Mouse (Mus musculus) adrenal gland, postnatal 4 days (tissue): Measurements from ENCODE around the gene Olfr776. TPM values are rescaled to one million over a fixed set of nuclear protein-coding genes. Genes with fewer than 3 reads are reported as not detected.
"Not testable (repeated sequence)": the region's sequence is repeated elsewhere in the genome, so short reads cannot be mapped to it uniquely, and the experiment has no call there.

Source experiments
- DNase-seq, 2 experiments: peaks; one replicate each; pipeline ENCODE4 v3.0.0; 2021 to 2022; ENCODE audit warnings: low spot score in 2 of 2, mixed read lengths in 2 of 2
- long read RNA-seq, 2 experiments: library from polyadenylated mRNA; stranded (forward); transcript quantifications; one replicate each; pipeline ENCODE4 v2.0.0; 2021
- total RNA-seq, 2 experiments: library from RNA; stranded (reverse); gene quantifications; 2 replicates each; pipeline ENCODE4 v1.2.3; 2021

Gene Olfr776
- total RNA-seq = not detected
- long read RNA-seq, experiment 1 = 0 reads
- long read RNA-seq, experiment 2 = 0 reads

DNA sequence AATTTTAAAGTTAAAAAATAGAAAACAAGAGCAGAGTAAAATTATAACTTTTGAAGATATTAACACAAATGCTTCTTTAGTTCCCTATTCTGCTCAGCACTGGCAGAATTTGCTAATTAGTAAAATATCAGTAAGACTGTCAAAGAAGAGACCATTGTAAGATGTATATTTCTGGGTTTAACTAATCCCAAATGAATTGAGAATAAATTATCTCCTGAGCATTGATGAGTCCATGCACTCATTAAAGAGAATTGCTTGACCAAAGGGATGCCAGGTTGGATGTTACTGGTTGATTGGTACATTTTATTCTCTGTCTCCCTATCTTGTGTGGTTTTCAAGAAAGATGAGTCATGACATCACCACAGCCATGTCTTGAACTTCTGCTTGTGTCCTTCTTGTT is at the start of gene Olfr776:
Gene Olfr776, plus strand, starts transcription at position 301 of the 400 bp plus-strand sequence.
- no peak for DNase-seq

DNA sequence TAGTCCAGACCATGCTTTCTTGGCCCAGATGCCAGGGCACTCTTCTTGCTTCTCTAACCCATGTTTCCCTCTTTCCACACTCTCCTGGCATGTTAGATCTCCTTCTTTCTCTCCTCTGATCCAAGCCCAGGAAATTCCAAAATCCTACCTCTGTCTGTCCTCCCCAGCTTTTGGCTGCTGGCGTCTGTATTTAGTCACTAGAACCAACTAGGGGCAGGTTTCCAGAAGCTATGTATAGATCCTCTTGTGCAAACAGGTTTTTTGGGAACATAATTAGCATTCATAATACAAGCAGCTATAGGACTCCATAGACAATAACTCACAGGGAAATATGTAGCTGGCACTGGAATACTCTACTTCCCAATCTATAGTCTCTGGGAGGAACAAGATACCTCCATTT is 28.2 kb upstream of the Olfr776 start:
- DNase-seq = no peak

DNA sequence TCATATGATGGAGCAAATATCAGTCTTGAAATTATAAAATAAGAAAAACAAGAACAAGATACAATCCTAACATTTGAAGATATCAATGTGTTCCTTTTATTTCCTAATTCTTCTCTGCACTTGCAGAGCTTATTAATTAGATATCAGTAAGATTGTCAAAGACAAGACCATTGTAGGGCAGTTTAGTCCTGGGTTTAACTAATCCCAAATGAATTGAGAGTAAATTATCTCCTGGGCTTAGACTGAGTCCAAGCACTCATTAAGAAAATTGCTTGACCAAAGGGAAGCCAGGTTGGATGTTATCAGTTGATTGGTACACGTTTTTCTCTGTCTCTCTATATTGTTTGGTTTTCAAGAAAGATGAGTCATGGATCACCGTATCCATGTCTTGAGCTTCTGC is 23.0 kb upstream of the Olfr776 start, which contains the start of gene Olfr774:
Gene Olfr774, plus strand, starts transcription at position 301 of the 400 bp plus-strand sequence.
- DNase-seq = no peak

DNA sequence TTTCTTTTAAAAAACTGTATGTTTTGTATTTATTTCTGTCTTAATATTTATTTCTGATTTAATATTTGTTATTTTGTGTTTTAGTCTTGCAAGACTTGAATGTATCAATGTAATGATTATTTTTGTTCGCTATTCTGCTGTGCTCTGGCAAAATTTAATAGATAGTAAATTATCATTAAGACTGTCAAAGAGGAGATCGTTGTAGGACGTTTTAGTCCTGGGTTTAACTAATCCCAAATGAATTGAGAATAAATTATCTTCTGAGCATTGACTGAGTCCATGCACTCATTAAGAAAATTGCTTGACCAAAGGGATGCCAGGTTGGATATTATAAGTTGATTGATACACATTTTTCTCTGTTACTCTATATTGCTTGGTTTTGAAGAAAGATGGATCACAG is 10.8 kb upstream of the Olfr776 start, which contains the start of gene Olfr775:
Gene Olfr775, plus strand, starts transcription at position 301 of the 400 bp plus-strand sequence.
- no peak for DNase-seq

DNA sequence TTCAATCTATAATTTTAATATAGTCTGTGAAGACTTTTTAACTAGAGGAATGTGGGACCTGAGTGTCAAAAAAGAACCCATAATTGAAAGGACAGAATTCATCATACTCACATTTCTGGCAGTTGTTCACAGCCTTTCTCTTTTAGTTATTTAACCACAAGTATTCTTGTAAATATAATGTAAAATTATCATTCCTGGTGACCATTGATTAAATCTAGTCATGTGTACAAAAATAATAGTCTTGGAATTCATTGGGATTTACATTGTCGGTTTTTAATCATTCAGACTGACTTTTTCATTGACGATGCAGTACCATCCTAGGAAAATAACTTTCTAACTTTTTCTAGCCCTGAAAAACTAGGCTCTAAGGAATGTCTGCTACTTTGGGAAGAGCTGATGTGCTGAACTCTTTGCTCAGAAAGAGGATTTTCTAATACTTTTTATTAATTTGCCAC is 12.2 kb downstream of the Olfr776 start, which contains the start of gene Olfr777:
Gene Olfr777, minus strand, starts transcription at position 405 of the 455 bp plus-strand sequence.
- DNase-seq = no peak

DNA sequence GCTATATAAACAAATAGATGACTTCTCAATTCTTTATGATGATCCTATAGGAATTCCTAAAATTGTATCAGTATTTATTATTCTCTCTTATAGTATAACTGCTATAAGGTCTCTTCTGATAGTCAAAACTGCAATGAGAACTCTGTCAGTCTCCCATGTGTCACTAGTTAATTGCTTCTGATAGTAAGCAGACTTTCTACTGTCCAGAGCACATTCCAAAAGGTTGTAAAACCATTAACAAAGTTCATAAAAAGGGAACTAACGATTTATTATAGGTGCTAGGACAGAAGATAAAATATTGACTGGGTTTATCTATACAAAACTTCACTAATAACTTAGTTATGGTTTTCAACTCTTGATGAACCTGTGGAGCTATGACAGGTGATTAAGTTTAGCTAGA is 54.0 kb downstream of the Olfr776 start:
- DNase-seq = not testable (repeated sequence)

DNA sequence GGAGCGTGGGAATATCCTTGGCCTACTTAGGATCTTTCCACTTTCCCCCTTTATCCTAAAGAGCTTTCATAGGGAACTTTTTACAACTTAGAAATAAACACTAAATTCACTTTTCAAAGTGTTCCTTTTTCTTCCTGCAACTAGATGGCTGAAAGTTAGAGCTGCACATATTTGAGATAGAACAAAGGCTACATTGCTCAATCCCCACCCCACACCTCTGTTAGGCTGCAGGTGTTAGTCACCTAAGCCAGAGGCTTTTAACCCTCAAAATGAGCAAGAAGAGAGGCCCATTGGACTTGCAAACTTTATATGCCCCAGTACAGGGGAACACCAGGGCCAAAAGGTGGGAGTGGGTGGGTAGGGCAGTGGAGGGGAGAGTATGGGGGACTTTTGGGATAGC is 54.6 kb downstream of the Olfr776 start:
- not testable (repeated sequence) for DNase-seq

Other genes with a start within 250 kb of the Olfr776 start
- not detected for gene Olfr763, start 248.3 kb upstream of the Olfr776 start, total RNA-seq
- not detected for gene Olfr764-ps1, start 219.2 kb upstream of the Olfr776 start, total RNA-seq
- not detected for gene Olfr765, start 209.1 kb upstream of the Olfr776 start, total RNA-seq
- gene Olfr766-ps1, start 190.2 kb upstream of the Olfr776 start, total RNA-seq = not detected
- not detected for gene Olfr767, start 176.2 kb upstream of the Olfr776 start, total RNA-seq
- gene Olfr768, start 159.8 kb upstream of the Olfr776 start, total RNA-seq = not detected
- gene Olfr769, start 141.3 kb upstream of the Olfr776 start, total RNA-seq = not detected
- gene Olfr770, start 120.1 kb upstream of the Olfr776 start, total RNA-seq = not detected
- gene Olfr771, start 94.4 kb upstream of the Olfr776 start, total RNA-seq = not detected
- not detected for gene Olfr772, start 81.2 kb upstream of the Olfr776 start, total RNA-seq
- gene Olfr773, start 71.7 kb upstream of the Olfr776 start, total RNA-seq = not detected
- not detected for gene Olfr774, start 22.9 kb upstream of the Olfr776 start, total RNA-seq
- not detected for gene Olfr775, start 10.7 kb upstream of the Olfr776 start, total RNA-seq
- not detected for gene Olfr777, start 12.4 kb downstream of the Olfr776 start, total RNA-seq
- gene Olfr780, start 59.0 kb downstream of the Olfr776 start, total RNA-seq = not detected
- not detected for gene Olfr781, start 69.7 kb downstream of the Olfr776 start, total RNA-seq
- not detected for gene Olfr782, start 89.7 kb downstream of the Olfr776 start, total RNA-seq
- gene Olfr784, start 125.0 kb downstream of the Olfr776 start, total RNA-seq = under 1 TPM in 1 of 2 experiments, not detected in 1; 0.08 TPM
- not detected for gene Olfr785, start 146.3 kb downstream of the Olfr776 start, total RNA-seq
- gene Olfr786, start 168.2 kb downstream of the Olfr776 start, total RNA-seq = not detected
- not detected for gene Olfr787, start 202.7 kb downstream of the Olfr776 start, total RNA-seq
- gene Olfr788, start 211.9 kb downstream of the Olfr776 start, total RNA-seq = not detected
- not detected for gene Olfr789, start 225.6 kb downstream of the Olfr776 start, total RNA-seq
- gene Olfr790, start 239.4 kb downstream of the Olfr776 start, total RNA-seq = not detected